Mouse (Mus musculus): ENCODE measurements around the gene Ppp1r3c. TPM values are rescaled to one million over a fixed set of nuclear protein-coding genes. Genes with fewer than 3 reads are reported as not detected.

Ppp1r3c gene
- polyA plus RNA-seq, 1 experiment from 2014 or later: 30.6 TPM

GRCm38 (mm10) chr19:36764451-36764850 is 28.0 kb upstream of the Ppp1r3c start:
- Histone ChIP-seq H3K4me1 (ENCODE audit: control insufficient read depth, insufficient read depth, low read depth, low read length) (no peaks in the 10 kb centered on the region), H3K36me3 (ENCODE audit: control insufficient read depth, insufficient read depth, low read length) (no peaks in the 10 kb centered on the region), H3K9ac (ENCODE audit: low read depth, low read length) (no peak overlapping the region), H3K4me3 (ENCODE audit: low read length) (no peak overlapping the region), H3K27ac (ENCODE audit: low read depth, low read length) (no peak overlapping the region), H3K27me3 (replicated peaks; ENCODE audit: control insufficient read depth, insufficient read depth, low read length) (no peaks in the 10 kb centered on the region), H3K9me3 (ENCODE audit: control insufficient read depth, low read length) (no peaks in the 10 kb centered on the region), H3K4me2 (ENCODE audit: low read length) (no peak overlapping the region)
- 91% methylated on average over 5 of the region's 5 CpGs for WGBS
- no peak for ATAC-seq

GRCm38 (mm10) chr19:36748996-36749395 is 12.5 kb upstream of the Ppp1r3c start:
- Histone ChIP-seq H3K9me3 (ENCODE audit: control insufficient read depth, low read length) (no peaks in the 10 kb centered on the region), H3K27me3 (replicated peaks; ENCODE audit: control insufficient read depth, insufficient read depth, low read length) (no peaks in the 10 kb centered on the region), H3K27ac (ENCODE audit: low read depth, low read length) (no peak overlapping the region), H3K4me3 (ENCODE audit: low read length) (no peak overlapping the region), H3K4me2 (ENCODE audit: low read length) (no peak overlapping the region), H3K4me1 (ENCODE audit: control insufficient read depth, insufficient read depth, low read depth, low read length) (no peaks in the 10 kb centered on the region), H3K9ac (ENCODE audit: low read depth, low read length) (no peak overlapping the region), H3K36me3 (ENCODE audit: control insufficient read depth, insufficient read depth, low read length) (no peaks in the 10 kb centered on the region)
- no peak for ATAC-seq

DNA sequence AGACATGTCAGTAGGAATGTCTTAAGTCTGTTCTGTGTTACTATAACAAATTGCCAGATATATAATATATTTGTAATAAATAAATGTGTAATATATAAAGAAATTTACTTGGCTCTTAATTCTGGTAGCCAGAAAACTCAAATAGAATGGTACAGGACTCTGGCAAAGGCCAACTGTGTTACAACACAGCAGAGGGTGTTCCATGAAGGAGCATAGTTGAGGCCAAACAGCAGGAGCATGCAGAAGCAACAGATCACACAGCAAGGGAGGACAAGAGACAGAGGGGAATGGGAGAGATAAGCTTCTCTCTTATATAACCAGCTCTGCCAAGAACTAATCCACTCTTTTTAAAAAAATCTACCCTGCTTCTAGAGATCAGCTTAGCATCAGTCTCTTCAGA is 5.9 kb upstream of the Ppp1r3c start:
- Histone ChIP-seq H3K27ac (ENCODE audit: low read depth, low read length) (no peak overlapping the region), H3K4me2 (ENCODE audit: low read length) (no peak overlapping the region), H3K9me3 (ENCODE audit: control insufficient read depth, low read length) (no peaks in the 10 kb centered on the region), H3K36me3 (ENCODE audit: control insufficient read depth, insufficient read depth, low read length) (no peaks in the 10 kb centered on the region), H3K4me3 (ENCODE audit: low read length) (no peak overlapping the region), H3K9ac (ENCODE audit: low read depth, low read length) (no peak overlapping the region), H3K27me3 (replicated peaks; ENCODE audit: control insufficient read depth, insufficient read depth, low read length) (no peaks in the 10 kb centered on the region), H3K4me1 (ENCODE audit: control insufficient read depth, insufficient read depth, low read depth, low read length) (no peaks in the 10 kb centered on the region)
- no peak for ATAC-seq

- Histone ChIP-seq H3K4me3 (ENCODE audit: low read length) (no peak overlapping the region), H3K4me1 (ENCODE audit: control insufficient read depth, insufficient read depth, low read depth, low read length) (peaks cover 3% of the 10 kb centered on the region), H3K27ac (ENCODE audit: low read depth, low read length) (no peak overlapping the region), H3K36me3 (ENCODE audit: control insufficient read depth, insufficient read depth, low read length) (no peaks in the 10 kb centered on the region), H3K4me2 (ENCODE audit: low read length) (no peak overlapping the region), H3K9ac (ENCODE audit: low read depth, low read length) (no peak overlapping the region), H3K9me3 (ENCODE audit: control insufficient read depth, low read length) (no peaks in the 10 kb centered on the region), H3K27me3 (replicated peaks; ENCODE audit: control insufficient read depth, insufficient read depth, low read length) (no peaks in the 10 kb centered on the region)
- no peak for ATAC-seq
- 54% methylated on average over 7 of the region's 7 CpGs for WGBS
Measured at GRCm38 (mm10) chr19:36739566-36740211, 3.2 kb upstream of the Ppp1r3c start.

DNA sequence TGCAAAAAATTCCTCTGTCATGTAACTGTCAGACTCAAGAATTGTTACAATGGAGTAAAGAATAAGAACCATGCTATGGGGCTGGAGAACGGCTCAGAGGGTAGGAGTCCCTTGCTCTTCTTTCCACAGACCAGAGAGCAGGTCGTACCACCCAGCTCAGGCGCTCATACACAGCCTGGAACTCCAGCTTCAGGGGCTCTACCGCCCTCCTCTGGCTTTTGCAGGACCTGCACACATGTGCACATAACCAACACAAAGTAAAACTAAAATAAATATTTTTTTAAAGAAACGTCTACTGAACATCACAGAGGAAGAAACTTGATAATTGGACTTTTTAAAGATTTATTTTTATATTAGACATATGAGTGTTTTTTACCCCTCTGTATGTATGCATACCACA is 1.6 kb upstream of the Ppp1r3c start:
- WGBS: 79% methylated on average over 5 of the region's 5 CpGs
- Histone ChIP-seq H3K27ac (ENCODE audit: low read depth, low read length) (no peak overlapping the region), H3K4me2 (ENCODE audit: low read length) (no peak overlapping the region), H3K36me3 (ENCODE audit: control insufficient read depth, insufficient read depth, low read length) (no peaks in the 10 kb centered on the region), H3K9me3 (ENCODE audit: control insufficient read depth, low read length) (no peaks in the 10 kb centered on the region), H3K27me3 (replicated peaks; ENCODE audit: control insufficient read depth, insufficient read depth, low read length) (no peaks in the 10 kb centered on the region), H3K9ac (ENCODE audit: low read depth, low read length) (no peak overlapping the region), H3K4me3 (ENCODE audit: low read length) (no peak overlapping the region), H3K4me1 (ENCODE audit: control insufficient read depth, insufficient read depth, low read depth, low read length) (peaks cover 3% of the 10 kb centered on the region)
- ATAC-seq: no peak

GRCm38 (mm10) chr19:36737087-36737486 is 634 bp upstream of the Ppp1r3c start:
- peak; percentile 59 for ATAC-seq
- peak overlapping the region; percentile 64 for H3K4me2 ChIP-seq (ENCODE audit: low read length)
- 32% methylated on average over 6 of the region's 6 CpGs for WGBS
- peak overlapping the region; percentile 68 for H3K9ac ChIP-seq (ENCODE audit: low read depth, low read length)
- peak overlapping the region; percentile 49 for H3K27ac ChIP-seq (ENCODE audit: low read depth, low read length)
- H3K27me3 ChIP-seq (replicated peaks; ENCODE audit: control insufficient read depth, insufficient read depth, low read length): no peaks in the 10 kb centered on the region
- H3K4me3 ChIP-seq (ENCODE audit: low read length): peak overlapping the region; percentile 51
- peaks cover 3% of the 10 kb centered on the region for H3K4me1 ChIP-seq (ENCODE audit: control insufficient read depth, insufficient read depth, low read depth, low read length)
- H3K9me3 ChIP-seq (ENCODE audit: control insufficient read depth, low read length): no peaks in the 10 kb centered on the region
- H3K36me3 ChIP-seq (ENCODE audit: control insufficient read depth, insufficient read depth, low read length): no peaks in the 10 kb centered on the region

GRCm38 (mm10) chr19:36734308-36735038 is 2.0 kb downstream of the Ppp1r3c start:
- Histone ChIP-seq H3K36me3 (ENCODE audit: control insufficient read depth, insufficient read depth, low read length) (no peaks in the 10 kb centered on the region), H3K4me2 (ENCODE audit: low read length) (peak overlapping the region; percentile 33), H3K4me1 (ENCODE audit: control insufficient read depth, insufficient read depth, low read depth, low read length) (peaks cover 3% of the 10 kb centered on the region), H3K9me3 (ENCODE audit: control insufficient read depth, low read length) (no peaks in the 10 kb centered on the region), H3K27ac (ENCODE audit: low read depth, low read length) (no peak overlapping the region), H3K9ac (ENCODE audit: low read depth, low read length) (no peak overlapping the region), H3K4me3 (ENCODE audit: low read length) (peak overlapping the region; percentile 4; the same call in 1 of the 2 replicates), H3K27me3 (replicated peaks; ENCODE audit: control insufficient read depth, insufficient read depth, low read length) (no peaks in the 10 kb centered on the region)
- 77% methylated on average over 10 of the region's 10 CpGs for WGBS
- no peak for ATAC-seq

DNA sequence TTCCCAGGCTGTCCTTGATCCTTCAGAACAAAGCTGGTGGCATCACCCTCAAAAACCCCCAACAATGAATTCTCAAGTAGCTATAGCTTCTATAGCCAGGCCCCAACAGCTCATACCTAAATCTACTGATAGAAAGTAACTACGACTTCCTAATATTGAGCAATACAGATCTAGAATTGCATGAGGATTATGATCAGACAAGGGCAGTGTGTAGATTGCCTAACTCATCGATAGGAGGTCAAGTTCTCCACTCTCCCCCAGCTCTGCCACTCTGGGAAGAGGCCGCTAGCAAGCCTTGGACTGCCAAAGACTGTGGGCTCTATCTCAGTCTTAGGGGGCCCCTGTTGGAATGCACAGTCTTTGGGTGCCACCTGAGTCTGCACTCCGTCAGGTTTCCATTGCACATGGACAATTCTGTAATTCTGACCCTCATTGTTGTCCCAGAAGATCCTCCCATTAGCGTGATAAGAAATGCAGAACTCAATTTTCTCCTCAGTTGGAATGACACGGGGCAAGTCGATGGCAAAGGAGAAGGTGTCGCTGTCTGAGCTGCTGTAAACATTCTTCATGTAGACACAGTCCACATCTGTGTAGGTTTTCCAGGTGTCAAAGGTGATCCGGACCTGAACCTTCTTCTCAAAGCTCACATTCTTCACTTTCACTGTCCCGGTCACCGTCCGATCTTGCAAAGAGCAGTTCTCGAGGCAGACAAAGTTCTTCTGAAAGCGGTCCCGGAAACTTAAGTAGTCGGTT is 3.1 kb downstream of the Ppp1r3c start:
- peak overlapping the region; percentile 33; the same call in 1 of the 2 replicates for H3K4me2 ChIP-seq (ENCODE audit: low read length)

DNA sequence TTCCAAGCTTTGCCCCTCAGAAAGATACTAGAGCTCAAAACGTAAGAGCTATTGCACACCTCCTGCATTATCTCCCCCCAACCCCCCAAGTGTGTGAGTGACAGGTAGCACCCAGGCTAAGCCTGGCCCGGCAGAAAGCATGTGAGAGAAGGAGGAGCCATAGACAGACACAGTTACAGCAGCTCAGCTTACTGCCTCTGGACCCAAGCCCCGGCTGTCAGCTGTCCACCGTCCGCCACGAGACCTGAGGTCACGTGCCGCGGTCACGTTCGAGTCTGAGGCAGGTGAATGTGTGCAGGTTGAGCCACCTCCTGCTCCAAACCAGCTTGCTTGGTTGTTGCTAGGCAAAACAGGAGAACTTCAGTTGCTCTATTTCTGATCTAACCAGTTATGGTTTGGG is 5.1 kb downstream of the Ppp1r3c start:
- no peak for ATAC-seq
- no peaks in the 10 kb centered on the region for H3K27me3 ChIP-seq (replicated peaks; ENCODE audit: control insufficient read depth, insufficient read depth, low read length)
- no peak overlapping the region for H3K4me3 ChIP-seq (ENCODE audit: low read length)
- H3K27ac ChIP-seq (ENCODE audit: low read depth, low read length): no peak overlapping the region
- 0 out of 2 replicates have a peak overlapping the region, but pooled peaks have one; percentile 17 for H3K4me2 ChIP-seq (ENCODE audit: low read length)
- H3K9me3 ChIP-seq (ENCODE audit: control insufficient read depth, low read length): no peaks in the 10 kb centered on the region
- H3K36me3 ChIP-seq (ENCODE audit: control insufficient read depth, insufficient read depth, low read length): no peaks in the 10 kb centered on the region
- WGBS: 86% methylated on average over 11 of the region's 11 CpGs
- H3K9ac ChIP-seq (ENCODE audit: low read depth, low read length): no peak overlapping the region
- H3K4me1 ChIP-seq (ENCODE audit: control insufficient read depth, insufficient read depth, low read depth, low read length): no peaks in the 10 kb centered on the region; the same call in 1 of the 2 replicates

More for the DNA sequence above, 3.1 kb downstream of the Ppp1r3c start:
- no peak for ATAC-seq
- Histone ChIP-seq H3K36me3 (ENCODE audit: control insufficient read depth, insufficient read depth, low read length) (no peaks in the 10 kb centered on the region), H3K4me3 (ENCODE audit: low read length) (no peak overlapping the region), H3K27me3 (replicated peaks; ENCODE audit: control insufficient read depth, insufficient read depth, low read length) (no peaks in the 10 kb centered on the region), H3K9me3 (ENCODE audit: control insufficient read depth, low read length) (no peaks in the 10 kb centered on the region), H3K9ac (ENCODE audit: low read depth, low read length) (no peak overlapping the region), H3K4me1 (ENCODE audit: control insufficient read depth, insufficient read depth, low read depth, low read length) (peaks cover 3% of the 10 kb centered on the region), H3K27ac (ENCODE audit: low read depth, low read length) (no peak overlapping the region)
- 97% methylated on average over 16 of the region's 16 CpGs for WGBS

All from hindbrain, embryonic 16.5 days (tissue).